Comparison of ENCODE assay signal across 13 mouse cellular contexts in the genomic region with DNA sequence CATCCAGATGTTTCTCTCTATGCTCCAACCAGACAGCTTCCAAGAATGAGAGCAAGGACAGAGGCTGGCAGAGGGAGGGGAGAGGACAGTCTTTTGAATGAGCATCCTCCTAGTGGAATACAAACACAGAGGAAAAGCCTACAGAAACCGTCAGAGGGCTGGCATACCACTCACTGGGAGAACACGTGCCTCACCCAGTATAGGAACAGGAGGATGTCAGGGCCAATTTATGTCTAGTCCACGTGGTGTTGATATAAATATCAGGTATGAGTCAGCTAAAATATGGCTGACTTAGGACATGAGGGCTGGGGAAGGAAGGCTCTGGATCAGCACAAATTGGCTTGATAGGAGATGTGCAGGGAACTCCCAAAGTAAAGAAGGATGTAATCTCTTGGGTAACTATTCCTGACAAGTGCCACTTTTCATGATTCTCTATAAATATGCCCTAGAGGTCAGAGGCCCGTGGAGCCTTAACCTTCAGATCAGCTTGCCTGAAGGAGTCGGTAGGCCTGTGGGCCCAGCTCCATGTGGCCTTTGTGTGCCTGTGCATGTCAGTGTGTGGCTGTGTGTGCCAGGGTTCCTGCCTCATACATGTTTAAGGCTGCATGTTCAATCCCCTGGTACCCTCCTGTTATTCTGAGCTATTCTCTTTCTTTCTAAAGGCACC.
DNase-seq lines count a peak whose midpoint lies in the region; ATAC-seq and TF ChIP-seq lines count a peak whose summit lies in the region.
"Had no signal": no experiment of that assay in that cellular context is flagged by ENCODE, and none has a peak within 500 bp of the region (broad histone marks: within the 10 kb centered on the region; RNA-seq: fewer than 3 reads in every experiment).

No protein-coding gene starts in this region.

- ATAC-seq in forebrain, postnatal 0 days = 0 out of 2 replicates have a peak, but pooled peaks have one; percentile 42
- ATAC-seq in forebrain, embryonic 13.5 days = no peak
- ATAC-seq in midbrain, embryonic 14.5 days (ENCODE audit: low FRiP score, low TSS enrichment) = no peak
- ATAC-seq in kidney, embryonic 15.5 days (replicated peaks; ENCODE audit: low FRiP score) = no peak

- no peak overlapping the region for H3K4me2 ChIP-seq in forebrain, postnatal 0 days (ENCODE audit: low read depth)
- no peak overlapping the region for H3K4me2 ChIP-seq in forebrain, embryonic 13.5 days
- no peak overlapping the region for H3K4me2 ChIP-seq in midbrain, embryonic 14.5 days (ENCODE audit: low read length)
- H3K4me2 ChIP-seq in kidney, embryonic 15.5 days = no peak overlapping the region
- H3K4me2 ChIP-seq: midbrain, embryonic 12.5 days had no signal

- no peaks in the 10 kb centered on the region for H3K27me3 ChIP-seq in forebrain, postnatal 0 days (ENCODE audit: insufficient read depth, low read length)
- H3K27me3 ChIP-seq in forebrain, embryonic 13.5 days = no peaks in the 10 kb centered on the region
- no peaks in the 10 kb centered on the region for H3K27me3 ChIP-seq in midbrain, embryonic 14.5 days (ENCODE audit: control insufficient read depth, insufficient read depth, low read length)
- H3K27me3 ChIP-seq in kidney, embryonic 15.5 days = no peaks in the 10 kb centered on the region
- H3K27me3 ChIP-seq: midbrain, embryonic 12.5 days had no signal

- 0 out of 2 replicates have a peak overlapping the region, but pooled peaks have one; percentile 35 for H3K27ac ChIP-seq in forebrain, postnatal 0 days (ENCODE audit: low read depth, low read length)
- no peak overlapping the region for H3K27ac ChIP-seq in forebrain, embryonic 13.5 days
- peak overlapping the region; percentile 86 for H3K27ac ChIP-seq in bone marrow macrophage, adult 2 months (ENCODE audit: insufficient read depth, low read depth, low read length)
- H3K27ac ChIP-seq in midbrain, embryonic 14.5 days (replicated peaks; ENCODE audit: low read depth, low read length) = 0 out of 2 replicates have a peak overlapping the region, but pooled peaks have one; percentile 34
- H3K27ac ChIP-seq in kidney, embryonic 15.5 days = no peak overlapping the region
- H3K27ac ChIP-seq: liver, embryonic 14.5 days; midbrain, embryonic 12.5 days had no signal

- 57% methylated on average over 5 of the region's 5 CpGs for WGBS in forebrain, postnatal 0 days
- 61% methylated on average over 5 of the region's 5 CpGs for WGBS in forebrain, embryonic 13.5 days
- WGBS in midbrain, embryonic 14.5 days = 46% methylated on average over 5 of the region's 5 CpGs
- WGBS in kidney, embryonic 15.5 days = 41% methylated on average over 5 of the region's 5 CpGs

- H3K9ac ChIP-seq in forebrain, postnatal 0 days = no peak overlapping the region
- H3K9ac ChIP-seq in forebrain, embryonic 13.5 days = no peak overlapping the region
- no peak overlapping the region for H3K9ac ChIP-seq in midbrain, embryonic 14.5 days (replicated peaks; ENCODE audit: low read length)
- no peak overlapping the region for H3K9ac ChIP-seq in kidney, embryonic 15.5 days
- H3K9ac ChIP-seq: liver, embryonic 14.5 days; midbrain, embryonic 12.5 days had no signal

- no peak for DNase-seq in forebrain, postnatal 0 days
- peak; percentile 33 to 57 for DNase-seq in left cerebral cortex, postnatal 14 days (ENCODE audit: low spot score in 2 of 2)
- DNase-seq in left cerebral cortex, adult 11 months (ENCODE audit: low spot score) = no peak
- DNase-seq in midbrain, embryonic 14.5 days = no peak
- no peak for DNase-seq in urinary bladder, adult 18-20 months (ENCODE audit: low spot score in 2 of 2)
- DNase-seq: cerebellum, postnatal 14 days; gastrocnemius, postnatal 14 days; kidney, adult 2 months had no signal

- TF ChIP-seq POLR2A in bone marrow macrophage, adult 2 months (IDR thresholded peaks at IDR 0.05; ENCODE audit: borderline replicate concordance, low read depth, low read length) = no peak

- H3K4me3 ChIP-seq in forebrain, postnatal 0 days (ENCODE audit: low read depth, low read length) = no peak overlapping the region
- H3K4me3 ChIP-seq in forebrain, embryonic 13.5 days = no peak overlapping the region
- H3K4me3 ChIP-seq in bone marrow macrophage, adult 2 months (ENCODE audit: insufficient read depth, low read length) = no peak overlapping the region
- H3K4me3 ChIP-seq in midbrain, embryonic 14.5 days (replicated peaks; ENCODE audit: low read depth, low read length) = no peak overlapping the region
- no peak overlapping the region for H3K4me3 ChIP-seq in kidney, embryonic 15.5 days (replicated peaks)
- H3K4me3 ChIP-seq: midbrain, embryonic 12.5 days had no signal

- intact Hi-C loops in left cerebral cortex, postnatal 14 days (cut with DNase I) = no loop called here

- no peak for TF ChIP-seq CTCF in forebrain, postnatal 0 days (IDR thresholded peaks at IDR 0.05; ENCODE audit: low read depth)
- no peak for TF ChIP-seq CTCF in bone marrow macrophage, adult 2 months (IDR thresholded peaks at IDR 0.05; ENCODE audit: low read depth, low read length)

- H3K4me1 ChIP-seq in forebrain, postnatal 0 days (ENCODE audit: insufficient read depth) = no peaks in the 10 kb centered on the region
- no peaks in the 10 kb centered on the region; the same call in 1 of the 2 replicates for H3K4me1 ChIP-seq in forebrain, embryonic 13.5 days
- peaks cover 34% of the 10 kb centered on the region for H3K4me1 ChIP-seq in bone marrow macrophage, adult 2 months (ENCODE audit: control insufficient read depth, insufficient read depth, low read length)
- 0 out of 2 replicates have a peak, but pooled peaks cover 6% of the 10 kb centered on the region for H3K4me1 ChIP-seq in midbrain, embryonic 14.5 days (ENCODE audit: control insufficient read depth, insufficient read depth, low read length)
- H3K4me1 ChIP-seq in kidney, embryonic 15.5 days = peaks cover 17% of the 10 kb centered on the region; the same call in 1 of the 2 replicates
- H3K4me1 ChIP-seq: midbrain, embryonic 12.5 days had no signal

- H3K9me3 ChIP-seq in forebrain, postnatal 0 days (ENCODE audit: low read length) = no peaks in the 10 kb centered on the region
- H3K9me3 ChIP-seq in forebrain, embryonic 13.5 days (replicated peaks) = no peaks in the 10 kb centered on the region
- no peaks in the 10 kb centered on the region for H3K9me3 ChIP-seq in midbrain, embryonic 14.5 days (ENCODE audit: control insufficient read depth, low read length)
- H3K9me3 ChIP-seq in kidney, embryonic 15.5 days (replicated peaks) = no peaks in the 10 kb centered on the region
- H3K9me3 ChIP-seq: midbrain, embryonic 12.5 days had no signal

- H3K36me3 ChIP-seq in forebrain, postnatal 0 days (ENCODE audit: insufficient read depth) = no peaks in the 10 kb centered on the region
- H3K36me3 ChIP-seq in forebrain, embryonic 13.5 days (ENCODE audit: poor library complexity, severe bottlenecking) = no peaks in the 10 kb centered on the region
- H3K36me3 ChIP-seq in midbrain, embryonic 14.5 days (ENCODE audit: control insufficient read depth, insufficient read depth, low read length) = no peaks in the 10 kb centered on the region
- no peaks in the 10 kb centered on the region for H3K36me3 ChIP-seq in kidney, embryonic 15.5 days
- H3K36me3 ChIP-seq: midbrain, embryonic 12.5 days had no signal

Comparison
In these comparisons a context has a peak if more than half of its experiments do, and no peak if none do; other contexts are left out.
1. DNase-seq: peak in left cerebral cortex, postnatal 14 days (2 of 2); none in forebrain, postnatal 0 days (single experiment), left cerebral cortex, adult 11 months (single experiment), midbrain, embryonic 14.5 days (single experiment) and urinary bladder, adult 18-20 months (0 of 2).
2. H3K27ac ChIP-seq: peak in forebrain, postnatal 0 days (single experiment), bone marrow macrophage, adult 2 months (single experiment) and midbrain, embryonic 14.5 days (single experiment); none in forebrain, embryonic 13.5 days (single experiment) and kidney, embryonic 15.5 days (single experiment).